Mouse (Mus musculus) cortical plate, adult 2 months (tissue): ENCODE results near the gene Dkc1.

ENCODE experiments used
- CTCF ChIP-seq: fragments of 200-500 bp; IDR thresholded peaks from 2 replicates; pipeline ENCODE4 v1.5.1; 2011; ENCODE audit warnings: mild to moderate bottlenecking, control low read depth, low read length; ENCODE audit not compliant: insufficient read depth; ENCODE audit errors: extremely low read depth
- POLR2A ChIP-seq: fragments of 200-500 bp; IDR thresholded peaks from 2 replicates; pipeline ENCODE4 v1.6.1; 2011; ENCODE audit warnings: mild to moderate bottlenecking, low read length, control low read depth; ENCODE audit not compliant: insufficient read depth; ENCODE audit errors: extremely low read depth

DNA sequence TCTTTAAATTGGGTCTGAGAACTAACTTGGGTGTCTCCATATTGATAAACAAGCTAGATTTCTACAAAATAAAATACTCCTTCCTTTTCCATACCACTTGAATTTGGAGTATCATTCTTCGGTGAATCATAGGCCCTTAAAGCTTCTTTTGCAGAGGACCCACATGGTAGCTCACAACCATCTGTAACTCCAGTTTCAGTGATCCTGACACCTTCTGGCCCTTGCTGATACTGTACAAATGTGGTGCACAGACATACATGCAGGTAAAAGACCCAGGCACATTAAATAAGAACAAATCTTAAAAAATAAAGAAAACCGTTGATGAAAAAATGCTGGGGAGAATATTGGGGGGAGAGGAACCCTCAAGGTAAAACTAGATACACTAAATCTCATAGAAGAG, 42.5 kb downstream of the Dkc1 start:
- no peak for TF ChIP-seq POLR2A
- no peak for TF ChIP-seq CTCF
